Mouse (Mus musculus) hindbrain, embryonic 14.5 days (tissue): ENCODE measurements around the gene Gdpgp1. TPM values are rescaled to one million over a fixed set of nuclear protein-coding genes. Genes with fewer than 3 reads are reported as not detected.

Experiments used
- ATAC-seq: fragments of 200-750 bp; cut with Nextera tagmentation; 2 replicates; pipeline ENCODE4 v1.8.0; 2017; ENCODE audit warnings: moderate number of reproducible peaks, mild to moderate bottlenecking, moderate TSS enrichment, moderate library complexity; ENCODE audit not compliant: low FRiP score
- DNase-seq: peaks from one replicate; pipeline ENCODE4 v3.0.0-alpha.2; 2015; ENCODE audit warnings: low spot score
- H3K27ac ChIP-seq: fragments of 300-500 bp; sonication (generic); 2 replicates; pipeline ENCODE4 v1.5.1; 2014; ENCODE audit warnings: mild to moderate bottlenecking, moderate library complexity
- H3K27me3 ChIP-seq: fragments of 300-500 bp; sonication (generic); 2 replicates; pipeline ENCODE4 v1.6.1; 2014; ENCODE audit warnings: mild to moderate bottlenecking, low read length, mixed read lengths; ENCODE audit not compliant: control insufficient read depth, insufficient read depth
- H3K36me3 ChIP-seq: fragments of 300-500 bp; sonication (generic); replicated peaks from 2 replicates; pipeline ENCODE4 v1.6.1; 2014; ENCODE audit not compliant: control insufficient read depth, insufficient read depth
- H3K4me1 ChIP-seq: fragments of 300-500 bp; sonication (generic); replicated peaks from 2 replicates; pipeline ENCODE4 v1.6.1; 2014; ENCODE audit warnings: antibody characterized with exemption, low read length, mixed read lengths; ENCODE audit not compliant: control insufficient read depth, insufficient read depth
- H3K4me2 ChIP-seq: fragments of 300-500 bp; sonication (generic); replicated peaks from 2 replicates; pipeline ENCODE4 v1.6.1; 2014; ENCODE audit warnings: mild to moderate bottlenecking, moderate library complexity
- H3K4me3 ChIP-seq: fragments of 300-500 bp; sonication (generic); replicated peaks from 2 replicates; pipeline ENCODE4 v1.5.1; 2014; ENCODE audit warnings: mild to moderate bottlenecking, low read length
- H3K9ac ChIP-seq: fragments of 300-500 bp; sonication (generic); 2 replicates; pipeline ENCODE4 v1.6.1; 2014
- H3K9me3 ChIP-seq: fragments of 300-500 bp; sonication (generic); 2 replicates; pipeline ENCODE4 v1.6.1; 2016; ENCODE audit warnings: low read length; ENCODE audit not compliant: control insufficient read depth
- WGBS: fragments of 180-500 bp; shearing (Covaris S2); extraction: QIAGEN DNeasy Blood & Tissue Kit; methylation state at CpG from one replicate; pipeline ENCODE4 v1.1.7; 2014; 5-methylcytosine and 5-hydroxymethylcytosine counted together
- polyA plus RNA-seq: library from polyadenylated mRNA; unstranded; fragments of >200 nt; fragmentation: Nextera tagmentation; extraction: Ambion mirVana; gene quantifications from 2 replicates; pipeline ENCODE4 v1.2.1, GENCODE M21; 2014

Gene Gdpgp1
- polyA plus RNA-seq, 1 experiment from 2014 or later: 3.8 TPM

DNA sequence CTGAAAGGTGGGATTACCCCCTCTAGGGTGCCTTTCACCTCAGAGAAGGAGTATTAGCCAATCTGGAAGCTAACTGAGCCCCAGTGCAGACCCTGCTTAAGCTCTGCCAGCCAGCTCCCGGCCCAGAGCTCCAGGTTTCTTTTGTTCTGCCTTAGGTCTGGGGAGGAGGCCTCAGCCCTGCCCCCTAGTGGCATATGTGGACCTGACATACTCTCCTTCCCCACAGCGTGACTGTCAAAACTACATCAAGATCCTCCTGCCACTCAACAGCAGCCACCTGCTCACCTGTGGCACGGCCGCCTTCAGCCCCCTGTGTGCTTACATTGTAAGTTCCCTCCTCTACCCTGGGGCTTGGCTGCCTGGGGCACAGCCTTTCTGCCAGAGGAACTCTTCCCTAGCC, 17.3 kb upstream of the Gdpgp1 start:
- Histone ChIP-seq H3K27ac (peak overlapping the region; percentile 62), H3K36me3 (peaks cover 70% of the 10 kb centered on the region), H3K4me1 (no peaks in the 10 kb centered on the region), H3K9me3 (no peaks in the 10 kb centered on the region), H3K4me3 (no peak overlapping the region), H3K27me3 (no peaks in the 10 kb centered on the region), H3K9ac (peak overlapping the region; percentile 32; the same call in 1 of the 2 replicates), H3K4me2 (no peak overlapping the region)
- peak; percentile 83 for DNase-seq
- 22% methylated on average over 4 of the region's 4 CpGs for WGBS
- peak; percentile 84 for ATAC-seq

DNA sequence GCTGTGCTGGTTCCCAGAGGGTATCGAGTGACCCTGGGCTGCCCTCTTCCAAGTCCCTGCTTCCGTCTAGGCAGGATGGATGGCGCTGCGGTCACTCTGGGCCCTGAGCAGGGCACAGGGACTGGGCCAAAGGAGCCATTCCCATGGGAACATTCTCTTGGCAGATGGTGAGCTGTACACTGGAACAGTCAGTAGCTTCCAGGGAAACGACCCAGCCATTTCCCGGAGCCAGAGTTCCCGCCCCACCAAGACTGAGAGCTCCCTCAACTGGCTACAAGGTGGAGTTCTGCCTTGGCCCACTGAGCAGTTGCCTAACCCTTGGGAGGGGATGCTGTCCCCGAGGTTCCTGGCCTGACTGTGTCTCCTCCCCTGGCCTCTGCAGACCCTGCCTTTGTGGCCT, 16.1 kb upstream of the Gdpgp1 start:
- ATAC-seq: 0 out of 2 replicates have a peak, but pooled peaks have one; percentile 18
- Histone ChIP-seq H3K9ac (0 out of 2 replicates have a peak overlapping the region, but pooled peaks have one; percentile 11), H3K9me3 (no peaks in the 10 kb centered on the region), H3K4me1 (no peaks in the 10 kb centered on the region), H3K4me3 (no peak overlapping the region), H3K27me3 (no peaks in the 10 kb centered on the region), H3K4me2 (no peak overlapping the region), H3K27ac (no peak overlapping the region), H3K36me3 (peaks cover 82% of the 10 kb centered on the region)
- WGBS: 62% methylated on average over 8 of the region's 8 CpGs
- DNase-seq: no peak

DNA sequence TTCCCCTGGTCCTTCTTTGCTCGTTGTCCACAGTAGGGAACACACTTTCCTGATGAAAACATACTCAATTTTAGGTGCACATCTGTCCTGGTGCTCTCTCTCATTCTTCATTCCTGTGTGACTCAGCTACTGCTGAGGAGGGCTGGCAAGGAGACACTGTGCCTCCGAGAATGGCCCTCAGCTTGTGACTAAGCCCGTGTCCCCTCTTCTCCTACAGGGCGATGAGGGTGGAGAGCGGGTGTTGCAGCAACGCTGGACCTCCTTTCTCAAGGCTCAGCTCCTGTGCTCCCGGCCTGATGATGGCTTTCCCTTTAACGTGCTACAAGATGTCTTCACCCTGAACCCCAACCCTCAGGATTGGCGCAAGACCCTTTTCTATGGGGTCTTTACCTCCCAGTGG, 14.0 kb upstream of the Gdpgp1 start:
- Histone ChIP-seq H3K9ac (no peak overlapping the region), H3K4me1 (no peaks in the 10 kb centered on the region), H3K27ac (no peak overlapping the region), H3K4me3 (no peak overlapping the region), H3K36me3 (peaks cover 90% of the 10 kb centered on the region), H3K9me3 (no peaks in the 10 kb centered on the region), H3K4me2 (no peak overlapping the region), H3K27me3 (no peaks in the 10 kb centered on the region)
- 95% methylated on average over 9 of the region's 9 CpGs for WGBS
- ATAC-seq: no peak
- DNase-seq: no peak

DNA sequence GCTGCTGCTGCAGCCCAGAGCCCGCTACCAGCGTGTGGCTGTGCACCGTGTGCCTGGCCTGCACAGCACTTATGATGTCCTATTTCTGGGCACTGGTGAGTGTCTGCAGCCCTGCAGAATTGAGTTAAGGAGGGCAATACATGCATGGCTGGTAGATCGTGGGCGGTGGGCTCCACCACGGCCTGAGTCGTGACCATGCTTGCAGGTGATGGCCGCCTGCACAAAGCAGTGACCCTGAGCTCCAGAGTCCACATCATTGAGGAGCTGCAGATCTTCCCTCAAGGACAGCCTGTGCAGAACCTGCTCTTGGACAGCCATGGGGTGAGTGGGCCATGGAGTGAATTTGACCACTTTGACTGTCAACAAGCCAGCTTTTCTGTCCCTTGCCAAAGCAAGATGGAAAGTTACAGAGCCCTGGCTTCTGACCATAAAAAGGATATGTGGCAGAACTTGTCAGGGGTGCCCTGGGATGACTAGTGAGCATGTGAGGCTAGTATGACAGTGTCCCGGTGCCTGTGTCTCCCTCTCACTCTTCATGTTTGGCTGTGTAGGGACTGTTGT, 12.3 kb upstream of the Gdpgp1 start:
- no peak overlapping the region for H3K4me3 ChIP-seq
- no peak overlapping the region for H3K4me2 ChIP-seq
- H3K27me3 ChIP-seq: no peaks in the 10 kb centered on the region
- DNase-seq: no peak
- H3K27ac ChIP-seq: no peak overlapping the region
- no peaks in the 10 kb centered on the region for H3K9me3 ChIP-seq
- ATAC-seq: no peak
- no peak overlapping the region for H3K9ac ChIP-seq
- H3K4me1 ChIP-seq: no peaks in the 10 kb centered on the region
- WGBS: 96% methylated on average over 9 of the region's 9 CpGs
- peaks cover 95% of the 10 kb centered on the region for H3K36me3 ChIP-seq

DNA sequence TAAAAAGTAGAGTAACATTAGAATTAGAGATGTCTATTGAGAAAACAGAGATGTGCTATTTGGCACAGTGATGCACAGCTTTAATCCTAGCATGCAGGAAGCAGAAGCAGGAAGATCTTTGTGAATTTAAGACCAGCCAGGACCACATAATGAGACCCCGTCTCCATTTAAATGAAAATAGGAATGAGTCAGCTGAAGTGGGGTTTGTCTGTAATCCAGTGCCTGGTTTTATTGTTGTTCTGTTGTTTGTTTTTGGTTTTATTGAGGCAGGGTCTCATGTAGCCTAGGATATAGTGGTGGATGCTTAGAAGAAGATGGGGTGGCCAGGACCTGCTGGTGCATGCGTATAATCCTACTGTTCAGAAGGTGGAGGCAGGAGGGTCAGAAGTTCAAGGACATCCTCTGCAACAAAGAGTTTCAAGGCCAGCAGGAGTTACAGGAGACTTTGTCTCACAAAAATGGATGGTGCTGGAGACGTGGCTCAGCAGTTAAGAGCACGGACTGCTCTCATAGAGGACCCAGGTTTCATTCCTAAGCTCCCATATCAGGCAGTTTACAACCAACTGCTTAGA, 11.4 kb upstream of the Gdpgp1 start:
- 83% methylated on average over 4 of the region's 4 CpGs for WGBS
- no peak for DNase-seq

DNA sequence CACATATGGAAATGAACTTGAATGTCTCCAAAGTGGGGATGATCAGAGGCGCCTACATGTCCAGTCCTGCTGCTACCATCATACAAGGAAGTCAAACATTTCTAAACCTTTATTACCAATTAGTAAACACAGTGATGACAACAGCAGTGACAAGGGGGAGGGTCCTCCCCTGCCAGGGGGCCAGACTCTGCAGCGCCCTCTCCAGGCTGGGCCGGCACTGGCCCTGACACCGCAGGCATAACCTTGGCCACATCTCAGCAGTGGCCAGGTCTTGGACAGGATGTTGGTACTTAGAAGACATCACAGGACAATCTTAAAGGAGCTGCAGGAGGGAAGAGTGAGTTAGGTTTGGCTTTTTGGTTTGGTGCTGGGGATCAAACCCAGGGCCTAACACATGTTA, 5.6 kb upstream of the Gdpgp1 start:
- 95% methylated on average over 4 of the region's 4 CpGs for WGBS
- Histone ChIP-seq H3K36me3 (peaks cover 58% of the 10 kb centered on the region), H3K27me3 (no peaks in the 10 kb centered on the region; the same call in 1 of the 2 replicates), H3K4me2 (no peak overlapping the region), H3K4me3 (no peak overlapping the region), H3K9ac (no peak overlapping the region), H3K27ac (no peak overlapping the region), H3K9me3 (no peaks in the 10 kb centered on the region), H3K4me1 (no peaks in the 10 kb centered on the region; the same call in 1 of the 2 replicates)
- DNase-seq (no peak), ATAC-seq (no peak)

More for the DNA sequence above, 11.4 kb upstream of the Gdpgp1 start:
- no peak overlapping the region for H3K9ac ChIP-seq
- H3K27me3 ChIP-seq: no peaks in the 10 kb centered on the region
- no peaks in the 10 kb centered on the region for H3K9me3 ChIP-seq
- no peak overlapping the region for H3K4me3 ChIP-seq
- ATAC-seq: no peak
- H3K4me2 ChIP-seq: no peak overlapping the region
- peaks cover 98% of the 10 kb centered on the region for H3K36me3 ChIP-seq
- no peak overlapping the region for H3K27ac ChIP-seq
- H3K4me1 ChIP-seq: no peaks in the 10 kb centered on the region

DNA sequence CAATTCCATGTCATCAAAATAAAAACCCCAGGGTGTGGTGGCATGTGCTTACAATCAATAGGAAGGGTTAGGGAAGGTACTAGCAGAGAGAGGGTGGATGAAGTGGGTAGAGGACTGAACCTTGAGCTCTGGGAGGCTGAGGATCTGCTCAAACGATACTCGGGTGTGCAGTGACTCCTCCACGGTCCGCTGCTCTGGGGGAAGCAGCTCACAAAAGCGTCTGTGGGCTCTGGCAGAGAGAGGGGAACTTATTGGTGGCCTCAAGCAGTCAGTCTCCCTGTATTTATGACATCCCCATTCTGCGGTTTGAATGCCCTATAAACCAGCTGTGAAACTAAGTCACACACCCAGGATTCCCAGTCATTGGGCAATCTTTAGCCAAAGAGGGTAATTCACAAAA, 2.5 kb upstream of the Gdpgp1 start:
- no peak overlapping the region for H3K27ac ChIP-seq
- H3K27me3 ChIP-seq: no peaks in the 10 kb centered on the region; the same call in 1 of the 2 replicates
- peaks cover 29% of the 10 kb centered on the region for H3K36me3 ChIP-seq
- ATAC-seq: no peak
- H3K9ac ChIP-seq: no peak overlapping the region
- DNase-seq: no peak
- H3K4me2 ChIP-seq: no peak overlapping the region
- 55% methylated on average over 6 of the region's 6 CpGs for WGBS
- H3K9me3 ChIP-seq: no peaks in the 10 kb centered on the region
- peaks cover 17% of the 10 kb centered on the region for H3K4me1 ChIP-seq
- H3K4me3 ChIP-seq: no peak overlapping the region

DNA sequence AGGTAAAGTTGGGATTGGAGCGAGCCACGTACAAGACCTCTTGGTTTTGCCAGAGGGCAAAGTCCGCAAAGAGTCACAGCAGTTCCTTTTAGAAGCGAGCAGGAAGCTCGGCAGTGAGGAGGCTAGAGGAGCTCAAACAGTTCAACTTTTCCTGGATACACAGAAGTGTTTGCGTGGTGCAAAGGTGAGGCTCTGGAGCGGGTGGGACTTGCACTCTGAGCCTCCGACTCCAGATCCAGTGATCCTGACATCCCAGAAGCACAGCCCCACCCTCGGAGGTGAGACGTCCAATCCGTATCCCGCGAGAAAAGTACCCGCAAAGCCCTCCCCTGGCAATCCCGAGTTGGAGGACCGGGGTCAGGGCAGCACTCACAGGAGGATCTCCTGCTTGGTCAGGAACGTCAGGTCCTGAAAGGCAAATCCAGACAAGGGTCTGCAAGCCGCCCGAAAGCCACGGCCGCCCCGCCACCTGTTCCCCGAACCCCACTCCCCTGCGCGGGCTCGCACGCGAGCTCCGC, 635 bp upstream of the Gdpgp1 start:
- DNase-seq (no peak), ATAC-seq (peak; percentile 28)
- H3K4me2 ChIP-seq: peak overlapping the region; percentile 89
- H3K9ac ChIP-seq: peak overlapping the region; percentile 60
- no peaks in the 10 kb centered on the region for H3K9me3 ChIP-seq
- H3K27me3 ChIP-seq: no peaks in the 10 kb centered on the region; the same call in 1 of the 2 replicates
- H3K4me1 ChIP-seq: peaks cover 18% of the 10 kb centered on the region
- H3K27ac ChIP-seq: no peak overlapping the region
- WGBS: 1% methylated on average over 29 of the region's 29 CpGs
- peak overlapping the region; percentile 78 for H3K4me3 ChIP-seq
- peaks cover 11% of the 10 kb centered on the region for H3K36me3 ChIP-seq

DNA sequence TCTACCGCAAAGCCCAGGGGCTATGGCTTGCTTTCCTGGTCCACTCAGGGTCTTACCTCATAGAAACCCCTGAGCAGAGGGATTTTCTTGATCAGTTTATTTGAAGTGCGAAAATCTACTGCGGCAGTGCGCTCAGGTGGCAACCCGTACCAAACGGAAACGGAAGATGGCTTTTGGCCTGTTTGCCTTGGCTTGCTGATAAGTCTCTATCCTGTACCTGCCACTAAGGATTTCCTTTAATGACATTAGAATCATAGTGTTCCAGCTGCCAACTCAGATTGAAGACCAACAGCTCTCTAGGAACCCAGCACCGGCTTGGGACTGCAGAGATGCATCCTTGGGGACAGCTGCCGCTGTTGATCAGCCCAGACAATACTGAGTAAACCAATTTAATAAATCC, 1.1 kb downstream of the Gdpgp1 start:
- DNase-seq: no peak
- Histone ChIP-seq H3K27me3 (no peaks in the 10 kb centered on the region; the same call in 1 of the 2 replicates), H3K4me3 (peak overlapping the region; percentile 78; the same call in 1 of the 2 replicates), H3K4me1 (peaks cover 18% of the 10 kb centered on the region), H3K9me3 (no peaks in the 10 kb centered on the region), H3K27ac (no peak overlapping the region), H3K9ac (peak overlapping the region; percentile 60), H3K36me3 (peaks cover 9% of the 10 kb centered on the region), H3K4me2 (peak overlapping the region; percentile 89)
- 73% methylated on average over 9 of the region's 9 CpGs for WGBS
- ATAC-seq: no peak
